Mouse (Mus musculus) liver, embryonic 15.5 days (tissue): ENCODE measurements around the gene Vwa2. TPM values are rescaled to one million over a fixed set of nuclear protein-coding genes. Genes with fewer than 3 reads are reported as not detected.

Experiments
- ATAC-seq: fragments of 200-750 bp; cut with Nextera tagmentation; 2 replicates; pipeline ENCODE4 v1.8.0; 2017; ENCODE audit warnings: moderate number of reproducible peaks, mild to moderate bottlenecking, moderate library complexity; ENCODE audit not compliant: insufficient read depth
- H3K27ac ChIP-seq: fragments of 300-500 bp; sonication (generic); replicated peaks from 2 replicates; pipeline ENCODE4 v1.5.1; 2015; ENCODE audit warnings: mild to moderate bottlenecking, inconsistent platforms
- H3K27me3 ChIP-seq: fragments of 300-500 bp; sonication (generic); 2 replicates; pipeline ENCODE4 v1.6.1; 2015; ENCODE audit warnings: mild to moderate bottlenecking, inconsistent platforms
- H3K36me3 ChIP-seq: fragments of 300-500 bp; sonication (generic); replicated peaks from 2 replicates; pipeline ENCODE4 v1.6.1; 2015; ENCODE audit warnings: moderate library complexity, mild to moderate bottlenecking, inconsistent platforms
- H3K4me1 ChIP-seq: fragments of 300-500 bp; sonication (generic); replicated peaks from 2 replicates; pipeline ENCODE4 v1.6.1; 2015; ENCODE audit warnings: inconsistent platforms
- H3K4me2 ChIP-seq: fragments of 300-500 bp; sonication (generic); 2 replicates; pipeline ENCODE4 v1.6.1; 2015; ENCODE audit warnings: moderate library complexity, mild to moderate bottlenecking, inconsistent platforms
- H3K4me3 ChIP-seq: fragments of 300-500 bp; sonication (generic); replicated peaks from 2 replicates; pipeline ENCODE4 v1.5.1; 2015; ENCODE audit warnings: mild to moderate bottlenecking, inconsistent platforms
- H3K9ac ChIP-seq: fragments of 300-500 bp; sonication (generic); 2 replicates; pipeline ENCODE4 v1.6.1; 2015; ENCODE audit warnings: moderate library complexity, mild to moderate bottlenecking, inconsistent platforms
- H3K9me3 ChIP-seq: fragments of 300-500 bp; sonication (generic); replicated peaks from 2 replicates; pipeline ENCODE4 v1.6.1; 2016; ENCODE audit warnings: inconsistent platforms
- WGBS: fragments of 180-500 bp; shearing (Covaris S2); methylation state at CpG from one replicate; pipeline ENCODE4 v1.1.7; 2015; ENCODE audit warnings: mixed read lengths; ENCODE audit not compliant: insufficient replicate concordance; 5-methylcytosine and 5-hydroxymethylcytosine counted together
- polyA plus RNA-seq: library from polyadenylated mRNA; unstranded; fragments of >200 nt; fragmentation: Nextera tagmentation; extraction: Ambion mirVana; gene quantifications from 2 replicates; pipeline ENCODE4 v1.2.1, GENCODE M21; 2015

Gene Vwa2
- polyA plus RNA-seq, 1 experiment from 2014 or later = not detected

- no peaks in the 10 kb centered on the region for H3K4me1 ChIP-seq
- no peaks in the 10 kb centered on the region for H3K9me3 ChIP-seq
- H3K9ac ChIP-seq = no peak overlapping the region
- H3K4me2 ChIP-seq = no peak overlapping the region
- H3K27me3 ChIP-seq = no peaks in the 10 kb centered on the region
- H3K27ac ChIP-seq = no peak overlapping the region
- WGBS = 65% methylated on average over 8 of the region's 8 CpGs
- ATAC-seq = no peak
- H3K4me3 ChIP-seq = no peak overlapping the region
- no peaks in the 10 kb centered on the region for H3K36me3 ChIP-seq
Measured at GRCm38 (mm10) chr19:56949868-56950267, 75.8 kb downstream of the Vwa2 start.

GRCm38 (mm10) chr19:56950818-56951217, 76.8 kb downstream of the Vwa2 start:
- ATAC-seq = no peak
- WGBS = 70% methylated on average over 7 of the region's 7 CpGs

GRCm38 (mm10) chr19:56953856-56954255, 79.8 kb downstream of the Vwa2 start:
- H3K4me1 ChIP-seq = no peaks in the 10 kb centered on the region
- no peak for ATAC-seq
- H3K9ac ChIP-seq = no peak overlapping the region
- H3K27me3 ChIP-seq = no peaks in the 10 kb centered on the region
- H3K4me2 ChIP-seq = no peak overlapping the region
- H3K4me3 ChIP-seq = no peak overlapping the region
- no peaks in the 10 kb centered on the region for H3K9me3 ChIP-seq
- H3K27ac ChIP-seq = no peak overlapping the region
- WGBS = 57% methylated on average over 4 of the region's 4 CpGs
- no peaks in the 10 kb centered on the region for H3K36me3 ChIP-seq

More at GRCm38 (mm10) chr19:56950818-56951217, 76.8 kb downstream of the Vwa2 start:
- no peaks in the 10 kb centered on the region for H3K27me3 ChIP-seq
- no peaks in the 10 kb centered on the region for H3K9me3 ChIP-seq
- no peak overlapping the region for H3K27ac ChIP-seq
- no peak overlapping the region for H3K4me2 ChIP-seq
- H3K4me1 ChIP-seq = no peaks in the 10 kb centered on the region
- H3K4me3 ChIP-seq = no peak overlapping the region
- H3K36me3 ChIP-seq = no peaks in the 10 kb centered on the region
- no peak overlapping the region for H3K9ac ChIP-seq

GRCm38 (mm10) chr19:56954857-56955256, 80.8 kb downstream of the Vwa2 start:
- no peak overlapping the region for H3K27ac ChIP-seq
- no peaks in the 10 kb centered on the region for H3K4me1 ChIP-seq
- no peak for ATAC-seq
- WGBS = 71% methylated on average over 13 of the region's 13 CpGs
- no peak overlapping the region for H3K4me3 ChIP-seq
- no peaks in the 10 kb centered on the region for H3K36me3 ChIP-seq
- no peak overlapping the region for H3K9ac ChIP-seq
- H3K4me2 ChIP-seq = no peak overlapping the region
- no peaks in the 10 kb centered on the region for H3K9me3 ChIP-seq
- no peaks in the 10 kb centered on the region for H3K27me3 ChIP-seq

- H3K27me3 ChIP-seq = no peaks in the 10 kb centered on the region
- H3K9ac ChIP-seq = no peak overlapping the region
- no peaks in the 10 kb centered on the region for H3K36me3 ChIP-seq
- H3K4me2 ChIP-seq = no peak overlapping the region
- no peak overlapping the region for H3K27ac ChIP-seq
- no peaks in the 10 kb centered on the region for H3K4me1 ChIP-seq
- ATAC-seq = no peak
- no peaks in the 10 kb centered on the region for H3K9me3 ChIP-seq
- WGBS = 71% methylated on average over 20 of the region's 20 CpGs
- no peak overlapping the region for H3K4me3 ChIP-seq
Measured at GRCm38 (mm10) chr19:56955568-56956513, 81.8 kb downstream of the Vwa2 start.

- ATAC-seq = no peak
- H3K9ac ChIP-seq = no peak overlapping the region
- H3K27ac ChIP-seq = no peak overlapping the region
- WGBS = 59% methylated on average over 4 of the region's 4 CpGs
- no peaks in the 10 kb centered on the region for H3K4me1 ChIP-seq
- H3K4me2 ChIP-seq = no peak overlapping the region
- H3K9me3 ChIP-seq = no peaks in the 10 kb centered on the region
- H3K4me3 ChIP-seq = no peak overlapping the region
- no peaks in the 10 kb centered on the region for H3K27me3 ChIP-seq
- no peaks in the 10 kb centered on the region for H3K36me3 ChIP-seq
Measured at GRCm38 (mm10) chr19:56958011-56958410, 84.0 kb downstream of the Vwa2 start.

- no peak overlapping the region for H3K27ac ChIP-seq
- H3K9ac ChIP-seq = no peak overlapping the region
- H3K4me2 ChIP-seq = no peak overlapping the region
- no peak for ATAC-seq
- no peaks in the 10 kb centered on the region for H3K36me3 ChIP-seq
- no peaks in the 10 kb centered on the region for H3K4me1 ChIP-seq
- H3K9me3 ChIP-seq = no peaks in the 10 kb centered on the region
- WGBS = 47% methylated on average over 6 of the region's 6 CpGs
- no peaks in the 10 kb centered on the region for H3K27me3 ChIP-seq
- H3K4me3 ChIP-seq = no peak overlapping the region
Measured at GRCm38 (mm10) chr19:56958582-56959021, 84.6 kb downstream of the Vwa2 start.

GRCm38 (mm10) chr19:56959057-56959456, 85.0 kb downstream of the Vwa2 start:
- no peaks in the 10 kb centered on the region for H3K9me3 ChIP-seq
- no peak overlapping the region for H3K9ac ChIP-seq
- no peaks in the 10 kb centered on the region for H3K27me3 ChIP-seq
- H3K4me2 ChIP-seq = no peak overlapping the region
- 44% methylated on average over 2 of the region's 2 CpGs for WGBS
- H3K4me3 ChIP-seq = no peak overlapping the region
- no peak overlapping the region for H3K27ac ChIP-seq
- no peaks in the 10 kb centered on the region for H3K36me3 ChIP-seq
- no peaks in the 10 kb centered on the region for H3K4me1 ChIP-seq
- no peak for ATAC-seq

GRCm38 (mm10) chr19:56959601-56960000, 85.6 kb downstream of the Vwa2 start:
- ATAC-seq = no peak
- H3K4me3 ChIP-seq = no peak overlapping the region
- no peaks in the 10 kb centered on the region for H3K4me1 ChIP-seq
- no peak overlapping the region for H3K27ac ChIP-seq
- no peaks in the 10 kb centered on the region for H3K9me3 ChIP-seq
- WGBS = 49% methylated on average over 3 of the region's 3 CpGs
- no peak overlapping the region for H3K9ac ChIP-seq
- no peak overlapping the region for H3K4me2 ChIP-seq
- H3K36me3 ChIP-seq = no peaks in the 10 kb centered on the region
- H3K27me3 ChIP-seq = no peaks in the 10 kb centered on the region
